8 mouse cellular contexts compared by ENCODE assay signal in genomic region chr4:139352832-139353231, GRCm38 (mm10). TPM values are rescaled to one million over a fixed set of nuclear protein-coding genes. Genes with fewer than 3 reads are reported as not detected.
DNase-seq lines count a peak whose midpoint lies in the region; ATAC-seq and TF ChIP-seq lines count a peak whose summit lies in the region.

No protein-coding gene starts in this region.

- ATAC-seq in heart, embryonic 12.5 days (ENCODE audit: insufficient number of reproducible peaks, low FRiP score), result peak; percentile 30; the same call in 1 of the 2 replicates
- peak; percentile 19 for ATAC-seq in forebrain, postnatal 0 days

- peaks cover 18% of the 10 kb centered on the region for H3K4me1 ChIP-seq in heart, embryonic 12.5 days (replicated peaks)
- H3K4me1 ChIP-seq in ES-E14 (ENCODE audit: control insufficient read depth in 2 of 2, insufficient read depth in 2 of 2, low read length in 2 of 2, poor library complexity in 1 of 2), result peaks cover 2 to 12% of the 10 kb centered on the region in 2 experiments; a peak in 2 of 4 replicates
- peaks cover 12% of the 10 kb centered on the region; the same call in 1 of the 2 replicates for H3K4me1 ChIP-seq in forebrain, postnatal 0 days (ENCODE audit: insufficient read depth)
- peaks cover 46% of the 10 kb centered on the region for H3K4me1 ChIP-seq in megakaryocyte, embryonic 14.5 days

- peaks cover 57% of the 10 kb centered on the region for H3K36me3 ChIP-seq in heart, embryonic 12.5 days
- H3K36me3 ChIP-seq in ES-E14 (ENCODE audit: control insufficient read depth, insufficient read depth, low read length, poor library complexity, severe bottlenecking), result peaks cover 38% of the 10 kb centered on the region
- H3K36me3 ChIP-seq in forebrain, postnatal 0 days (ENCODE audit: insufficient read depth), result peaks cover 41% of the 10 kb centered on the region
- peaks cover 60% of the 10 kb centered on the region for H3K36me3 ChIP-seq in megakaryocyte, embryonic 14.5 days (replicated peaks; ENCODE audit: low read length)

- WGBS in heart, embryonic 12.5 days, result under 1% methylated on average over 7 of the region's 7 CpGs
- under 1% methylated on average over 7 of the region's 7 CpGs for WGBS in forebrain, postnatal 0 days

- H3K9ac ChIP-seq in heart, embryonic 12.5 days, result peak overlapping the region; percentile 85
- peak overlapping the region; percentile 93 for H3K9ac ChIP-seq in ES-E14 (ENCODE audit: insufficient read depth, low read depth, low read length, poor library complexity, severe bottlenecking)
- H3K9ac ChIP-seq in forebrain, postnatal 0 days, result peak overlapping the region; percentile 83

- H3K4me2 ChIP-seq in heart, embryonic 12.5 days, result peak overlapping the region; percentile 93
- peak overlapping the region; percentile 75 for H3K4me2 ChIP-seq in forebrain, postnatal 0 days (ENCODE audit: low read depth)

- in situ Hi-C loops in ES-E14 (cut with MboI; ENCODE audit: low sequenced_read_pairs in 2 of 2, unreplicated experiment in 2 of 2), result no loop called here

- H3K27ac ChIP-seq in heart, embryonic 12.5 days (ENCODE audit: poor library complexity, severe bottlenecking), result peak overlapping the region; percentile 94; the same call in 1 of the 2 replicates
- H3K27ac ChIP-seq in ES-E14 (ENCODE audit: insufficient read depth, low read depth, low read length, poor library complexity, severe bottlenecking), result no peak overlapping the region
- peak overlapping the region; percentile 92 for H3K27ac ChIP-seq in forebrain, postnatal 0 days (ENCODE audit: low read depth, low read length)

- intact Hi-C loops in heart, postnatal 10 days (cut with DNase I), result no loop called here

- H3K9me3 ChIP-seq in heart, embryonic 12.5 days (replicated peaks), result no peaks in the 10 kb centered on the region
- no peaks in the 10 kb centered on the region for H3K9me3 ChIP-seq in ES-E14 (ENCODE audit: control insufficient read depth, insufficient read depth, low read depth, low read length)
- H3K9me3 ChIP-seq in forebrain, postnatal 0 days (ENCODE audit: low read length), result no peaks in the 10 kb centered on the region
- no peaks in the 10 kb centered on the region for H3K9me3 ChIP-seq in megakaryocyte, embryonic 14.5 days

- H3K27me3 ChIP-seq in heart, embryonic 12.5 days (replicated peaks), result no peaks in the 10 kb centered on the region
- H3K27me3 ChIP-seq in forebrain, postnatal 0 days (ENCODE audit: insufficient read depth, low read length), result no peaks in the 10 kb centered on the region
- no peaks in the 10 kb centered on the region for H3K27me3 ChIP-seq in megakaryocyte, embryonic 14.5 days (replicated peaks)

- TF ChIP-seq CTCF in forebrain, postnatal 0 days (IDR thresholded peaks at IDR 0.05; ENCODE audit: low read depth), result no peak

- H3K4me3 ChIP-seq in heart, embryonic 12.5 days, result peak overlapping the region; percentile 85
- H3K4me3 ChIP-seq in ES-E14 (ENCODE audit: insufficient read depth in 1 of 2, low read depth in 1 of 2, low read length in 2 of 2, poor library complexity in 1 of 2, severe bottlenecking in 1 of 2), result peak overlapping the region; percentile 88 to 100
- peak overlapping the region; percentile 57 for H3K4me3 ChIP-seq in forebrain, postnatal 0 days (ENCODE audit: low read depth, low read length)
- peak overlapping the region; percentile 100 for H3K4me3 ChIP-seq in megakaryocyte, embryonic 14.5 days (replicated peaks)

- no peak for DNase-seq in heart, postnatal 10 days
- DNase-seq in ES-E14 (ENCODE audit: low read depth, low spot score), result no peak
- no peak for DNase-seq in forebrain, postnatal 0 days
- no peak for DNase-seq in spleen, postnatal 4 days (ENCODE audit: low spot score in 2 of 2)
- no peak for DNase-seq in thymus, postnatal 4 days
- no peak for DNase-seq in layer of hippocampus, adult 9-11 months

TF ChIP-seq in ES-E14, 5 proteins besides CTCF, POLR2A, EP300 and RAD21:
- TF ChIP-seq ZNF384 (IDR thresholded peaks at IDR 0.05; ENCODE audit: low read depth, low read length), result no peak
- no peak for TF ChIP-seq CHD2 (IDR thresholded peaks at IDR 0.05; ENCODE audit: low read depth, low read length)
- TF ChIP-seq ZC3H11A (IDR thresholded peaks at IDR 0.05; ENCODE audit: borderline replicate concordance, low read depth, low read length), result no peak
- no peak for TF ChIP-seq MAFK (IDR thresholded peaks at IDR 0.05; ENCODE audit: insufficient read depth, low read depth, low read length)
- no peak for TF ChIP-seq HCFC1 (IDR thresholded peaks at IDR 0.05; ENCODE audit: borderline replicate concordance, insufficient read depth, low read length)
TF ChIP-seq in ES-E14: peak in this region for 0.

RNA-seq across cellular contexts. Expression of gene Ubr4, which starts 0.4 kb away (rescaled TPM):
- 64.9 and 65.4 TPM in 2 replicates for polyA plus RNA-seq in heart, embryonic 12.5 days (2016; fragmentation: Nextera tagmentation; extraction: Ambion mirVana)
- total RNA-seq in heart, postnatal 10 days (2021), result 100 to 1,000 TPM; 124 to 125 TPM
- 199 and 224 TPM in 2 replicates for total RNA-seq in ES-E14 (2012; rRNA removed)
- total RNA-seq in forebrain, postnatal 0 days (2014; rRNA removed), result 89.6 and 106 TPM in 2 replicates
- polyA plus RNA-seq in forebrain, postnatal 0 days (2015; fragmentation: Nextera tagmentation; extraction: Ambion mirVana), result 39.3 and 59.1 TPM in 2 replicates
- polyA plus RNA-seq in megakaryocyte, embryonic 14.5 days (2012; ENCODE audit: insufficient read depth, low replicate concordance), result 58.6 and 69.3 TPM in 2 replicates

RNA-seq across cellular contexts. Expression of gene Emc1, which starts 0.4 kb away (rescaled TPM):
- 52.0 and 52.6 TPM in 2 replicates for polyA plus RNA-seq in heart, embryonic 12.5 days (2016; fragmentation: Nextera tagmentation; extraction: Ambion mirVana)
- total RNA-seq in heart, postnatal 10 days (2021), result 10 to 100 TPM; 48.5 to 48.7 TPM
- 88.0 and 136 TPM in 2 replicates for total RNA-seq in ES-E14 (2012; rRNA removed)
- total RNA-seq in forebrain, postnatal 0 days (2014; rRNA removed), result 46.2 and 65.8 TPM in 2 replicates
- 33.2 and 41.4 TPM in 2 replicates for polyA plus RNA-seq in forebrain, postnatal 0 days (2015; fragmentation: Nextera tagmentation; extraction: Ambion mirVana)
- 2.2 and 3.3 TPM in 2 replicates for polyA plus RNA-seq in megakaryocyte, embryonic 14.5 days (2012; ENCODE audit: insufficient read depth, low replicate concordance)

RNA-seq across cellular contexts. Expression of gene Mrto4, which starts 0.5 kb away (rescaled TPM):
- 77.1 and 77.9 TPM in 2 replicates for polyA plus RNA-seq in heart, embryonic 12.5 days (2016; fragmentation: Nextera tagmentation; extraction: Ambion mirVana)
- 10 to 100 TPM; 34.6 to 38.9 TPM for total RNA-seq in heart, postnatal 10 days (2021)
- 290 and 318 TPM in 2 replicates for total RNA-seq in ES-E14 (2012; rRNA removed)
- 53.7 and 69.6 TPM in 2 replicates for total RNA-seq in forebrain, postnatal 0 days (2014; rRNA removed)
- polyA plus RNA-seq in forebrain, postnatal 0 days (2015; fragmentation: Nextera tagmentation; extraction: Ambion mirVana), result 75.5 and 80.7 TPM in 2 replicates
- 38.8 and 55.8 TPM in 2 replicates for polyA plus RNA-seq in megakaryocyte, embryonic 14.5 days (2012; ENCODE audit: insufficient read depth, low replicate concordance)

RNA-seq across cellular contexts. Expression of gene Akr7a5, which starts 42.3 kb away (rescaled TPM):
- 51.5 and 54.1 TPM in 2 replicates for polyA plus RNA-seq in heart, embryonic 12.5 days (2016; fragmentation: Nextera tagmentation; extraction: Ambion mirVana)
- 10 to 100 TPM; 33.6 to 37.2 TPM for total RNA-seq in heart, postnatal 10 days (2021)
- 24.7 and 27.2 TPM in 2 replicates for total RNA-seq in ES-E14 (2012; rRNA removed)
- total RNA-seq in forebrain, postnatal 0 days (2014; rRNA removed), result 41.1 and 49.7 TPM in 2 replicates
- 58.1 and 60.6 TPM in 2 replicates for polyA plus RNA-seq in forebrain, postnatal 0 days (2015; fragmentation: Nextera tagmentation; extraction: Ambion mirVana)
- 35.7 and 43.6 TPM in 2 replicates for polyA plus RNA-seq in megakaryocyte, embryonic 14.5 days (2012; ENCODE audit: insufficient read depth, low replicate concordance)

RNA-seq across cellular contexts. Expression of gene Pqlc2, which starts 42.3 kb away (rescaled TPM):
- polyA plus RNA-seq in heart, embryonic 12.5 days (2016; fragmentation: Nextera tagmentation; extraction: Ambion mirVana), result 10.6 and 11.3 TPM in 2 replicates
- 1 to 10 TPM; 5.7 to 6.4 TPM for total RNA-seq in heart, postnatal 10 days (2021)
- 25.0 and 35.3 TPM in 2 replicates for total RNA-seq in ES-E14 (2012; rRNA removed)
- 14.2 and 15.3 TPM in 2 replicates for total RNA-seq in forebrain, postnatal 0 days (2014; rRNA removed)
- 10.0 and 12.1 TPM in 2 replicates for polyA plus RNA-seq in forebrain, postnatal 0 days (2015; fragmentation: Nextera tagmentation; extraction: Ambion mirVana)
- polyA plus RNA-seq in megakaryocyte, embryonic 14.5 days (2012; ENCODE audit: insufficient read depth, low replicate concordance), result 26.5 and 33.4 TPM in 2 replicates
